Mouse (Mus musculus) limb, embryonic 14.5 days (tissue): Measurements from ENCODE around the gene Kcnk5. TPM values are rescaled to one million over a fixed set of nuclear protein-coding genes. Genes with fewer than 3 reads are reported as not detected.

Source experiments
- ATAC-seq: fragments of 200-750 bp; cut with Nextera tagmentation; 2 replicates; pipeline ENCODE4 v1.8.0; 2017; ENCODE audit warnings: low read depth, moderate number of reproducible peaks, moderate TSS enrichment; ENCODE audit not compliant: low FRiP score
- DNase-seq: peaks from one replicate; pipeline ENCODE4 v3.0.0-alpha.2; 2015; ENCODE audit warnings: low spot score
- H3K27ac ChIP-seq: fragments of 300-500 bp; sonication (generic); replicated peaks from 2 replicates; pipeline ENCODE4 v1.5.1; 2014; ENCODE audit warnings: low read depth, mild to moderate bottlenecking, low read length, moderate library complexity, mixed read lengths
- H3K27me3 ChIP-seq: fragments of 300-500 bp; sonication (generic); 2 replicates; pipeline ENCODE4 v1.6.1; 2014; ENCODE audit warnings: low read length, mixed read lengths; ENCODE audit not compliant: control insufficient read depth, insufficient read depth
- H3K36me3 ChIP-seq: fragments of 300-500 bp; sonication (generic); 2 replicates; pipeline ENCODE4 v1.6.1; 2014; ENCODE audit warnings: mild to moderate bottlenecking, low read length, moderate library complexity, mixed read lengths; ENCODE audit not compliant: control insufficient read depth, insufficient read depth
- H3K4me1 ChIP-seq: fragments of 300-500 bp; sonication (generic); 2 replicates; pipeline ENCODE4 v1.6.1; 2014; ENCODE audit warnings: antibody characterized with exemption, low read length, mixed read lengths; ENCODE audit not compliant: control insufficient read depth, insufficient read depth
- H3K4me2 ChIP-seq: fragments of 300-500 bp; sonication (generic); replicated peaks from 2 replicates; pipeline ENCODE4 v1.6.1; 2014; ENCODE audit warnings: low read depth, mild to moderate bottlenecking, low read length, moderate library complexity; ENCODE audit not compliant: severe bottlenecking
- H3K4me3 ChIP-seq: fragments of 300-500 bp; sonication (generic); replicated peaks from 2 replicates; pipeline ENCODE4 v1.5.1; 2014; ENCODE audit warnings: low read length
- H3K9ac ChIP-seq: fragments of 300-500 bp; sonication (generic); 2 replicates; pipeline ENCODE4 v1.6.1; 2014; ENCODE audit warnings: mild to moderate bottlenecking, low read depth, low read length, moderate library complexity; ENCODE audit not compliant: severe bottlenecking
- H3K9me3 ChIP-seq: fragments of 300-500 bp; sonication (generic); 2 replicates; pipeline ENCODE4 v1.6.1; 2016; ENCODE audit warnings: low read length; ENCODE audit not compliant: control insufficient read depth
- POLR2A ChIP-seq: fragments of 200-500 bp; IDR thresholded peaks from 2 replicates; pipeline ENCODE4 v1.8.0; 2012; ENCODE audit warnings: inconsistent platforms, mild to moderate bottlenecking, moderate library complexity, borderline replicate concordance; ENCODE audit not compliant: insufficient read depth, insufficient read length; ENCODE audit errors: extremely low read depth
- WGBS: fragments of 180-500 bp; shearing (Covaris S2); extraction: QIAGEN DNeasy Blood & Tissue Kit; methylation state at CpG from one replicate; pipeline ENCODE4 v1.1.7; 2014; 5-methylcytosine and 5-hydroxymethylcytosine counted together
- polyA plus RNA-seq, 2 experiments: library from polyadenylated mRNA; depleted of rRNA in 1 of 2; stranded (reverse) in 1 of 2; unstranded in 1 of 2; fragments of >200 nt; fragmentation: Nextera tagmentation in 1 of 2; extraction: Ambion mirVana in 1 of 2; gene quantifications; 2 replicates each; pipeline versions ENCODE4 v1.2.1 to v1.2.3; 2012 to 2014

Gene Kcnk5
- polyA plus RNA-seq, 2 experiments: 4.1 to 5.5 TPM

- no peak for TF ChIP-seq POLR2A
Measured at GRCm38 (mm10) chr14:20202655-20203181, 21.1 kb upstream of the Kcnk5 start.

DNA sequence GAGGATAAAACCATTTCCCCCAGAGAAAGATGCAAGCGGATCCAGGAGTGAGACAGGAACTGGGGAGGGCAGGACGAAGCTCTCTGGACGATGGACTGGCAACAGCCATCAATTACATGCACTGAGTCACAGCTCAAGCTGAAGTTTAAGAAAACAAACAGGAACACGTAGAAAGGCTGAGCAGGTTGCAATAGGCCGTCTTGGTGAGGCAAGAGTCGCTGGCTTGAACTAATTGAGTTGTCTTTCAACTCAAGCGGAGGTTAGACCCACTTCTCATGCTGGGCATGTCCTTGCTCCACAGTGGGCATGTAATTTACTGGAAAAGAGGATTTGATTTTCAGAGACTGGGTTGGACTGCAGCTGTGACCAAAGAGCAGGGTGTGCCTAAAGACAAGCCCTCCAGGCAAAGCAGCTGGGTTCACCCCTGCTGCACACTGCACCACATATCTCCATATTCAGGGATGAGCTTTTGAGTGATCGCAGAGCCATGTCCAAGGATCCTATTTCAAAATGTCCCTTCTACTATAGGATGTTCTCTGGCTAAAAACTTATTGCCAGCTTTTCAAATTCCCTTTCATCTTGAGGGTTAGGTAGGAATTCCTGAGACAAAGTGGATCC, 19.6 kb upstream of the Kcnk5 start:
- no peak overlapping the region for H3K27ac ChIP-seq
- no peak overlapping the region for H3K9ac ChIP-seq
- no peaks in the 10 kb centered on the region for H3K4me1 ChIP-seq
- no peaks in the 10 kb centered on the region for H3K9me3 ChIP-seq
- no peaks in the 10 kb centered on the region for H3K27me3 ChIP-seq
- no peak for TF ChIP-seq POLR2A
- DNase-seq (no peak), ATAC-seq (no peak)
- WGBS: 68% methylated on average over 8 of the region's 8 CpGs
- H3K36me3 ChIP-seq: no peaks in the 10 kb centered on the region
- H3K4me3 ChIP-seq: no peak overlapping the region
- no peak overlapping the region for H3K4me2 ChIP-seq

More at GRCm38 (mm10) chr14:20202655-20203181, 21.1 kb upstream of the Kcnk5 start:
- Histone ChIP-seq H3K36me3 (no peaks in the 10 kb centered on the region), H3K27ac (no peak overlapping the region), H3K4me3 (no peak overlapping the region), H3K9me3 (no peaks in the 10 kb centered on the region), H3K27me3 (no peaks in the 10 kb centered on the region), H3K4me1 (no peaks in the 10 kb centered on the region), H3K4me2 (no peak overlapping the region), H3K9ac (no peak overlapping the region)
- ATAC-seq (no peak), DNase-seq (no peak)
- WGBS: 91% methylated on average over 5 of the region's 5 CpGs

- no peaks in the 10 kb centered on the region for H3K4me1 ChIP-seq
- no peak overlapping the region for H3K9ac ChIP-seq
- no peaks in the 10 kb centered on the region for H3K27me3 ChIP-seq
- no peaks in the 10 kb centered on the region for H3K36me3 ChIP-seq
- H3K4me3 ChIP-seq: no peak overlapping the region
- no peak for DNase-seq
- TF ChIP-seq POLR2A: no peak
- no peak overlapping the region for H3K4me2 ChIP-seq
- 77% methylated on average over 4 of the region's 4 CpGs for WGBS
- H3K9me3 ChIP-seq: no peaks in the 10 kb centered on the region
- no peak for ATAC-seq
- no peak overlapping the region for H3K27ac ChIP-seq
Measured at GRCm38 (mm10) chr14:20193103-20193715, 11.6 kb upstream of the Kcnk5 start.

DNA sequence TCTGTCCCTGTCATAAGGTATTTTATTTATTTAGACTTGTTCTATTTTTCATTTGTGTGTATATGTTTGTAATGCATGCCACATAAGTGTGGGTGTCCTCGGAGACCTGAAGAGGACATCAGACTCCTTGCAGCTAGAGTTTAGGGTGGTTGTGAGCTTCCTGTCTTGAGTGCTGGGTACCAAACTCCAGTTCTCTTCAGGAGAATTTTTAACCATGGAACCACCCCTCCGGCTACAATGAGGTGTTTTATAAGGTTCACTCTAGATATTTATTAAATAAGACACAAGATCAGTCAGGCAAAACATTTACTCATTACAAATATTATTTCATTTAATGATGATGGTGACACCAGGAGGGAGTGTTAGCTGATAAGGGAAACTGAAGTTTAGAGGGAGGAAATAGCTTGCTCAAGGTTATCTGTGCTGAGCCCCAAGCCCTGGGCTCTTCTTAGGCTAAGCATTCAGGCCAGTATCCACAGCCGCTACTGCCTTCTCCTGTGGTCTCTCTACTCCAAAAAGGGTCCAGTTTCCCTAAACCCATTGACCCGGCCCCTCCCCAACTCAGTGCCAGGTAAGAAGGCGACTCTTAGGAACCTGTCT, 9.6 kb upstream of the Kcnk5 start:
- DNase-seq: no peak
- 84% methylated on average over 5 of the region's 5 CpGs for WGBS
- no peak for TF ChIP-seq POLR2A
- Histone ChIP-seq H3K4me2 (no peak overlapping the region), H3K36me3 (no peaks in the 10 kb centered on the region), H3K27me3 (no peaks in the 10 kb centered on the region), H3K9me3 (no peaks in the 10 kb centered on the region), H3K27ac (no peak overlapping the region), H3K4me1 (no peaks in the 10 kb centered on the region), H3K9ac (no peak overlapping the region), H3K4me3 (no peak overlapping the region)
- no peak for ATAC-seq

GRCm38 (mm10) chr14:20189751-20190150, 8.1 kb upstream of the Kcnk5 start:
- Histone ChIP-seq H3K9ac (no peak overlapping the region), H3K9me3 (no peaks in the 10 kb centered on the region), H3K36me3 (no peaks in the 10 kb centered on the region), H3K4me2 (no peak overlapping the region), H3K27ac (no peak overlapping the region), H3K4me3 (no peak overlapping the region), H3K27me3 (no peaks in the 10 kb centered on the region), H3K4me1 (no peaks in the 10 kb centered on the region)
- ATAC-seq (no peak), DNase-seq (no peak)
- no peak for TF ChIP-seq POLR2A
- 82% methylated on average over 2 of the region's 2 CpGs for WGBS
